Mouse (Mus musculus): ENCODE results near the gene Arhgef3. TPM values are rescaled to one million over a fixed set of nuclear protein-coding genes. Genes with fewer than 3 reads are reported as not detected.

Arhgef3 gene
- polyA plus RNA-seq (2014; fragmentation: Nextera tagmentation; extraction: Ambion mirVana), result 8.0 and 9.0 TPM in 2 replicates

DNA sequence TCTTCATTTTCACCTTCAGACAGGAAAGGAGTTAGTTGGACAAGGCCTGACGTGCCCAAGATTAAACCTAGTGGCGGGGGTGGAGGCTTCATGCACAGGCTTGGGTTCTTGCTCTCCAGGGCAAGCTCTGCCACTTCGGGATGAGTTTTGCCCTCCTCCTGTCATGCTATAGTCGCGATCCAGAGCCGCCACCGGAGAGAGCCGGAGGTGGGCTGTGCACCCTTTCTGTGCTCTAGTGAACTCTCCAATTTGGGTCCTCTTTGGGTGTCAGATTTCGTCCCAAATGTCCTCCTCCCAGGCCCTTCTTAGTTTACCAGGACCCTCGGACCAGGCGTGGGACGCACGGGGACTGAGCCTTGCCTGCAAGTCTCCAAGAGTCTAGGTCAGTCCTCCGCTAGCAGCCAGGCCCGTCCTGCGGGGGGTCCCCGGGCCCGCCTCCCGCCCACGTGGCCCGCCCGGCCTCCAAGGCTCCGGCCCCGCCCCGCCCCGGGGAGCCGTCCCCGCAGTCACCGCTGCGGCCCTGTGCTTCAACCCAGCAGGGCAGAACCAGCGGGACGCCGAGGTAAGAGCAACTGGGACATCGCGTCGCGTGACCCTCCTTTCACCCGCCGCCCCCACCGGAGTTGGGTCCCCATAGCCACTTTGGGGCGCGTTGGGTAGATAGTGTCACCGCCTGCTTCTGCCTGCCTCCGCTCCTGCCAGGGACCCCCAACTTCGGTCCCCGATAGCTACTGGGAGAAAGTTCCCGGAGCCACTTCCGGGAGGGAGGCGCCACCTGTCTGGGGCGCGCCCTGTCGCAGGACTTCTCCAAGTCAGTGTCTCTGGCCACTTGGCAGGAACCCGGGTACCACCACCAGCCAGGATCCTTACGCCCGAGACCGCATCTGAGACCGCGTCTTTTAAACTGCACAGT lies at the start of gene Arhgef3:
Gene Arhgef3, plus strand, starts transcription at position 538 of the 913 bp plus-strand sequence.
- WGBS, result under 1% methylated on average over 58 of the region's 58 CpGs
- DNase-seq, result peak; percentile 77

GRCm38 (mm10) chr14:27066171-27066929 lies 48.3 kb upstream of the Arhgef3 start:
- H3K4me3 ChIP-seq (ENCODE audit: low read depth, low read length), result no peak overlapping the region
- no peak overlapping the region for H3K4me2 ChIP-seq
- peak; percentile 70 for ATAC-seq (ENCODE audit: insufficient read depth)
- H3K36me3 ChIP-seq (ENCODE audit: insufficient read depth), result no peaks in the 10 kb centered on the region
- TF ChIP-seq CTCF (IDR thresholded peaks at IDR 0.05; ENCODE audit: low read depth), result no peak
- H3K4me1 ChIP-seq (ENCODE audit: insufficient read depth), result peaks cover 24% of the 10 kb centered on the region
- WGBS, result 16% methylated on average over 9 of the region's 9 CpGs
- peak; percentile 77 for DNase-seq
- H3K27me3 ChIP-seq (ENCODE audit: insufficient read depth, low read length), result no peaks in the 10 kb centered on the region
- no peaks in the 10 kb centered on the region for H3K9me3 ChIP-seq (ENCODE audit: low read depth, low read length)
- H3K27ac ChIP-seq (ENCODE audit: low read depth), result peak overlapping the region; percentile 69
- H3K9ac ChIP-seq, result peak overlapping the region; percentile 17; the same call in 1 of the 2 replicates

More for the DNA sequence above, at the start of gene Arhgef3:
- Histone ChIP-seq H3K27me3 (ENCODE audit: insufficient read depth, low read length) (peaks cover 30% of the 10 kb centered on the region), H3K27ac (ENCODE audit: low read depth) (no peak within 1 kb of the TSS), H3K9me3 (ENCODE audit: low read depth, low read length) (no peaks in the 10 kb centered on the region), H3K9ac (peak within 1 kb of the TSS; percentile 55), H3K4me2 (peak within 1 kb of the TSS; percentile 97), H3K4me1 (ENCODE audit: insufficient read depth) (peaks cover 5% of the 10 kb centered on the region; the same call in 1 of the 2 replicates), H3K4me3 (ENCODE audit: low read depth, low read length) (peak within 1 kb of the TSS; percentile 58), H3K36me3 (ENCODE audit: insufficient read depth) (no peaks in the 10 kb centered on the region)
- no peak; the same call in 1 of the 2 replicates for TF ChIP-seq CTCF (IDR thresholded peaks at IDR 0.05; ENCODE audit: low read depth)
- ATAC-seq (ENCODE audit: insufficient read depth), result peak; percentile 91

DNA sequence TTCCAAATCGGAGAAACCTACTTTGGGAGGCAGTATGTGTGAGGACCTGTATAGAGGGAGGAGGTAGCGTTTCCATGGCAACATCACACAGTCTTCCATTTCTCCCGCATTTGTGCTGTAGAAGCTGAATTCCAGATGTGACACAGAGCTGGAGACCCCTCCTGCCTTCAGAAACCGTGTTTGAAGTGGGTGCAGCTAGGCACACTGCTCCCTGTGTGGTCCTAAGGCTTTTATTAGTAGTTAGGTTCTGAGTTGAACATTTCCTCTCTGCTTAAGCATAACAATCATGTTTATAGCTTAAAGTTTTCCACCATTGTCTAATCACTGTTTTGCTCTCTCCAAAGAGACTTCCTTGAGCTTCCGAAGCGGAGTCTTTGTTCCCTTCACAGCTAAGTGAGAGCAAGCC lies 46.8 kb upstream of the Arhgef3 start:
- Histone ChIP-seq H3K4me3 (ENCODE audit: low read depth, low read length) (no peak overlapping the region), H3K27ac (ENCODE audit: low read depth) (peak overlapping the region; percentile 70; the same call in 1 of the 2 replicates), H3K9me3 (ENCODE audit: low read depth, low read length) (no peaks in the 10 kb centered on the region), H3K9ac (no peak overlapping the region), H3K36me3 (ENCODE audit: insufficient read depth) (no peaks in the 10 kb centered on the region), H3K27me3 (ENCODE audit: insufficient read depth, low read length) (no peaks in the 10 kb centered on the region), H3K4me1 (ENCODE audit: insufficient read depth) (peaks cover 38% of the 10 kb centered on the region), H3K4me2 (peak overlapping the region; percentile 29; the same call in 1 of the 2 replicates)
- DNase-seq (peak; percentile 65), ATAC-seq (ENCODE audit: insufficient read depth) (peak; percentile 33; the same call in 1 of the 2 replicates)
- TF ChIP-seq CTCF (IDR thresholded peaks at IDR 0.05; ENCODE audit: low read depth), result no peak
- 23% methylated on average over 6 of the region's 6 CpGs for WGBS

GRCm38 (mm10) chr14:27069434-27070097 lies 45.1 kb upstream of the Arhgef3 start:
- Histone ChIP-seq H3K4me1 (ENCODE audit: insufficient read depth) (peaks cover 47% of the 10 kb centered on the region), H3K4me2 (no peak overlapping the region), H3K36me3 (ENCODE audit: insufficient read depth) (no peaks in the 10 kb centered on the region), H3K27ac (ENCODE audit: low read depth) (no peak overlapping the region), H3K4me3 (ENCODE audit: low read depth, low read length) (no peak overlapping the region), H3K9me3 (ENCODE audit: low read depth, low read length) (no peaks in the 10 kb centered on the region), H3K27me3 (ENCODE audit: insufficient read depth, low read length) (no peaks in the 10 kb centered on the region), H3K9ac (no peak overlapping the region)
- DNase-seq (no peak), ATAC-seq (ENCODE audit: insufficient read depth) (no peak)
- TF ChIP-seq CTCF (IDR thresholded peaks at IDR 0.05; ENCODE audit: low read depth), result no peak
- 38% methylated on average over 8 of the region's 8 CpGs for WGBS

- H3K4me1 ChIP-seq (ENCODE audit: insufficient read depth), result peaks cover 47% of the 10 kb centered on the region
Observed at GRCm38 (mm10) chr14:27070128-27070527, 44.6 kb upstream of the Arhgef3 start.

GRCm38 (mm10) chr14:27070758-27071157 lies 43.9 kb upstream of the Arhgef3 start:
- Histone ChIP-seq H3K9me3 (ENCODE audit: low read depth, low read length) (no peaks in the 10 kb centered on the region), H3K27me3 (ENCODE audit: insufficient read depth, low read length) (no peaks in the 10 kb centered on the region), H3K9ac (no peak overlapping the region), H3K4me2 (no peak overlapping the region), H3K4me3 (ENCODE audit: low read depth, low read length) (no peak overlapping the region), H3K4me1 (ENCODE audit: insufficient read depth) (peaks cover 46% of the 10 kb centered on the region), H3K27ac (ENCODE audit: low read depth) (no peak overlapping the region), H3K36me3 (ENCODE audit: insufficient read depth) (no peaks in the 10 kb centered on the region)
- DNase-seq (no peak), ATAC-seq (ENCODE audit: insufficient read depth) (no peak)
- WGBS, result 31% methylated on average over 9 of the region's 9 CpGs
- TF ChIP-seq CTCF (IDR thresholded peaks at IDR 0.05; ENCODE audit: low read depth), result no peak

More at GRCm38 (mm10) chr14:27070128-27070527, 44.6 kb upstream of the Arhgef3 start:
- no peak for ATAC-seq (ENCODE audit: insufficient read depth)
- TF ChIP-seq CTCF (IDR thresholded peaks at IDR 0.05; ENCODE audit: low read depth), result no peak
- Histone ChIP-seq H3K36me3 (ENCODE audit: insufficient read depth) (no peaks in the 10 kb centered on the region), H3K4me2 (no peak overlapping the region), H3K27me3 (ENCODE audit: insufficient read depth, low read length) (no peaks in the 10 kb centered on the region), H3K9ac (no peak overlapping the region), H3K9me3 (ENCODE audit: low read depth, low read length) (no peaks in the 10 kb centered on the region), H3K27ac (ENCODE audit: low read depth) (no peak overlapping the region), H3K4me3 (ENCODE audit: low read depth, low read length) (no peak overlapping the region)
- WGBS, result 31% methylated on average over 3 of the region's 3 CpGs
- no peak for DNase-seq
